Mouse (Mus musculus) heart, postnatal 0 days (tissue): ENCODE results near the gene Pacsin2. TPM values are rescaled to one million over a fixed set of nuclear protein-coding genes. Genes with fewer than 3 reads are reported as not detected.
"Not testable (repeated sequence)": the region's sequence is repeated elsewhere in the genome, so short reads cannot be mapped to it uniquely, and the experiment has no call there.

Source experiments
- ATAC-seq: fragments of 200-750 bp; cut with Nextera tagmentation; 2 replicates; pipeline ENCODE4 v1.8.0; 2017; ENCODE audit warnings: low read depth, moderate number of reproducible peaks, moderate library complexity; ENCODE audit not compliant: insufficient read depth
- DNase-seq: peaks from one replicate; pipeline ENCODE4 v3.0.0-alpha.2; 2016; ENCODE audit warnings: low spot score
- H3K27ac ChIP-seq: fragments of 300-500 bp; sonication (generic); 2 replicates; pipeline ENCODE4 v1.5.1; 2014; ENCODE audit warnings: low read depth, mild to moderate bottlenecking
- H3K27me3 ChIP-seq: fragments of 300-500 bp; sonication (generic); 2 replicates; pipeline ENCODE4 v1.6.1; 2014; ENCODE audit warnings: low read length, mixed read lengths; ENCODE audit not compliant: control insufficient read depth, insufficient read depth
- H3K36me3 ChIP-seq: fragments of 300-500 bp; sonication (generic); replicated peaks from 2 replicates; pipeline ENCODE4 v1.6.1; 2014; ENCODE audit warnings: low read length, mixed read lengths; ENCODE audit not compliant: control insufficient read depth, insufficient read depth
- H3K4me1 ChIP-seq: fragments of 300-500 bp; sonication (generic); 2 replicates; pipeline ENCODE4 v1.6.1; 2014; ENCODE audit warnings: antibody characterized with exemption; ENCODE audit not compliant: control insufficient read depth, insufficient read depth
- H3K4me2 ChIP-seq: fragments of 300-500 bp; sonication (generic); 2 replicates; pipeline ENCODE4 v1.6.1; 2014; ENCODE audit warnings: low read depth, mild to moderate bottlenecking, low read length, moderate library complexity
- H3K4me3 ChIP-seq: fragments of 300-500 bp; sonication (generic); 2 replicates; pipeline ENCODE4 v1.5.1; 2014; ENCODE audit warnings: low read depth, low read length
- H3K9ac ChIP-seq: fragments of 300-500 bp; sonication (generic); replicated peaks from 2 replicates; pipeline ENCODE4 v1.6.1; 2014; ENCODE audit warnings: low read depth, low read length, mixed read lengths
- H3K9me3 ChIP-seq: fragments of 300-500 bp; sonication (generic); replicated peaks from 2 replicates; pipeline ENCODE4 v1.6.1; 2016; ENCODE audit warnings: low read length; ENCODE audit not compliant: control insufficient read depth
- CTCF ChIP-seq: IDR thresholded peaks from 2 replicates; pipeline ENCODE4 v1.5.1; 2016; ENCODE audit warnings: antibody characterized with exemption, control low read depth, low read depth
- EP300 ChIP-seq: IDR thresholded peaks from 2 replicates; pipeline ENCODE4 v1.6.1; 2016; ENCODE audit warnings: antibody characterized with exemption, low read depth
- WGBS: fragments of 180-500 bp; shearing (Covaris S2); extraction: QIAGEN DNeasy Blood & Tissue Kit; methylation state at CpG from one replicate; pipeline ENCODE4 v1.1.7; 2014; 5-methylcytosine and 5-hydroxymethylcytosine counted together
- polyA plus RNA-seq: library from polyadenylated mRNA; unstranded; fragments of >200 nt; fragmentation: Nextera tagmentation; extraction: Ambion mirVana; gene quantifications from 2 replicates; pipeline ENCODE4 v1.2.1, GENCODE M21; 2015
- total RNA-seq: library from RNA; depleted of rRNA; stranded (reverse); fragments of >200 nt; gene quantifications from 2 replicates; pipeline ENCODE4 v1.2.3, GENCODE M21; 2014; ENCODE audit warnings: low replicate concordance

Pacsin2 gene
- total and polyA plus RNA-seq, 2 experiments from 2014 or later, result 63.3 to 78.0 TPM

DNA sequence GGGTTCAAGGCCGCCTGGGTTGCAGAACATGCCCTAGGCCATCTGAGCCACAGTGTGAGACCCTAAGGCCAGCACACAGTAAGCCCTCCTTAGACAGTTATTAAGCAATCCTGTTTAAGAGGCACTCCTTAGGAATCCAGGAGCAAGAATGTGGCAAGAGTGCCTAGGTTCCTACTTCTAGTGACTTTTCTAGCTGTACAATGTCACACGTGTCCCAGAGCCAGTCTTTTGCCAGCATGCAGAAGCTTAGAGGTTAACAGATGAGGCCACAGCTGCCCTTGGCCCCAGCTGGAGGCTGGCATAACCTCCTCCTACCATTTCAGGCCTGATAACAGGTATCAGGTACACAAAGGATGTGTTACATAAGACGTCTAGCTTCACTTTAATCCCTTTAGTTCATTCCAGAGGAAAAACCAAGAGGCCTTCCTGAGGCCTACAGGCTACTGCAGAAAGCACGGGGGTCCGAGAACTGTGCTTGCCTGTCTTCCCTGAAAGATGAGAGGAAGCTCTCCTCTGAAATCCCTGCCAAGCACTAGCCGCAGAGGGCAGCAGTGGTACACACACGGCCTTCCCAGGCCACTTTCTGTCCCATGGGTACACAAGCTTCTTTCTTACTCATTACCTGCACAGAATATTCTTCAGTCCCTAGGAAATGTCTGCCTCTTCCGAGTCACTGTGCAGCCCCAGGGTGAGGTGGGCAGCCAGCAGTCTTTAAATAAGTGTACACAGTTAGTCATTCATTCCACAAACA is 55.5 kb downstream of the Pacsin2 start:
- TF ChIP-seq CTCF (peak; percentile 28; the same call in 1 of the 2 replicates), EP300 (no peak)
- Histone ChIP-seq H3K9ac (no peak overlapping the region), H3K4me3 (no peak overlapping the region), H3K4me2 (no peak overlapping the region), H3K9me3 (no peaks in the 10 kb centered on the region), H3K4me1 (peaks cover 27% of the 10 kb centered on the region), H3K27me3 (no peaks in the 10 kb centered on the region), H3K36me3 (no peaks in the 10 kb centered on the region), H3K27ac (no peak overlapping the region)
- DNase-seq (no peak), ATAC-seq (no peak)
- WGBS, result 59% methylated on average over 8 of the region's 8 CpGs

DNA sequence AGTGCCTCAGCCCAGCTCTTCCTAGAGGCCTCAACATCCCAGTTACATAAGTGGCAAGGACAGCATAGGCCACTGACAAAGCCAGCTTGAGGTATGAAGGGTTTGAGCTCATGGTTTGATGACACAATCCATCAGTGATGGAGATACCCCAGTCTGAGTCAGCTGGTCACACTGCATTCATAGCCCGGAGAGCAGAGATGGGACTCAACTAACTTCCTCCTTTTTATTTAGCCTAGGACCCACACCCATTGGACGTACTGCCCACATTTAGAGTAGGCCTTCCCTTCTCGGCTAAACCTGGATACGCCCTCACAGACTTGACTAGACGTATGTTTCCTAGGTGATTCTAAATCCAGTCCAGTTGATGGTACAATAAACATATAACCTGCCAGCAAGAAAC is 56.2 kb downstream of the Pacsin2 start:
- 77% methylated on average over 5 of the region's 5 CpGs for WGBS
- no peaks in the 10 kb centered on the region for H3K9me3 ChIP-seq
- no peak for DNase-seq
- ATAC-seq, result no peak
- no peak overlapping the region for H3K27ac ChIP-seq
- H3K4me2 ChIP-seq, result no peak overlapping the region
- TF ChIP-seq CTCF (no peak), EP300 (no peak)
- peaks cover 32% of the 10 kb centered on the region for H3K4me1 ChIP-seq
- no peak overlapping the region for H3K9ac ChIP-seq
- no peaks in the 10 kb centered on the region for H3K36me3 ChIP-seq
- no peaks in the 10 kb centered on the region for H3K27me3 ChIP-seq
- H3K4me3 ChIP-seq, result no peak overlapping the region

DNA sequence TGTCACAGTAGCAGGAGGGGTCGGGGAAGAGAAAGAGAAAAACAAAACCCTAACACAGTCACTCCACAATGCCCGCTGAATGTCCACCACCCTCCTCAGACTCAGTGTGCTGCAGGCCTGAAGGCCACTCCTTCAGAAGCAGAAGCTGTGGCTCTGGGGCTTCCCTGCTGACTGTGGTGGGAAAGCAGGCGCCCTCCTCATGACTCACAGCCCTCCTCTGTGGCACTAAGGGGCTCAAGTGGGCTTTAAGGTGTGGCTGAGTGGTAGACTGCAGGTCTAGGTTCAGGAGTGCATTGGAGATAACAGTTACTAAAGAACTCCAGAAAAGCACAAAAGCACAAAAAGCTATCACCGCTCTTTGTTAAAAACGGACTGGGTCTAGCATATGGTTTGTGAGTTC is 56.9 kb downstream of the Pacsin2 start:
- DNase-seq, result no peak
- H3K4me1 ChIP-seq, result peaks cover 32% of the 10 kb centered on the region
- 75% methylated on average over 5 of the region's 5 CpGs for WGBS
- no peaks in the 10 kb centered on the region for H3K27me3 ChIP-seq
- H3K4me3 ChIP-seq, result no peak overlapping the region
- no peaks in the 10 kb centered on the region for H3K9me3 ChIP-seq
- no peak overlapping the region for H3K27ac ChIP-seq
- no peak for TF ChIP-seq EP300
- TF ChIP-seq CTCF, result no peak
- no peak for ATAC-seq
- no peak overlapping the region for H3K9ac ChIP-seq
- no peak overlapping the region for H3K4me2 ChIP-seq
- no peaks in the 10 kb centered on the region for H3K36me3 ChIP-seq

DNA sequence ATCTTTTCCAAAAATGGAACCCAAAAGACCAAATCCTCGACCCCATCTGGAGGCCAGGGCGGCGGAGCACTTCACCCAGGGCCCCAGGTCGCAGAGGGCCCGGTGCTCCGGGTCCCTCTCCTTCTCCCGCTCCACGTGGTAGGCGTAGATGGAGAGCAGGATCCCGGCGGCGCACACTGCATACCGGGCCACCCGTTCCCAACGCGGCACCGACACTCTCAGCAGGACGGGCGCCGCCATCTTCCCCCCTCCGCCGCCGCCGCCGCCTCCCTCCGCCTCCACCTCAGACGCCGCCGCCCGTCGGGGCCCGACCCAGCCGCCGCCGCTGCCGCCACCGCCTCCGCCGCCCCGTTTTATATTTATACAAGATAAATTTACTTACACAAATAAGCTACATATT is 58.5 kb downstream of the Pacsin2 start:
- WGBS, result 89% methylated on average over 20 of the region's 40 CpGs
- H3K4me3 ChIP-seq, H3K9ac ChIP-seq, H3K27me3 ChIP-seq, H3K27ac ChIP-seq, H3K4me2 ChIP-seq, H3K36me3 ChIP-seq, H3K9me3 ChIP-seq, DNase-seq: not testable (repeated sequence)
- peaks cover 38% of the 10 kb centered on the region for H3K4me1 ChIP-seq
- ATAC-seq, result peak; percentile 33; the same call in 1 of the 2 replicates

DNA sequence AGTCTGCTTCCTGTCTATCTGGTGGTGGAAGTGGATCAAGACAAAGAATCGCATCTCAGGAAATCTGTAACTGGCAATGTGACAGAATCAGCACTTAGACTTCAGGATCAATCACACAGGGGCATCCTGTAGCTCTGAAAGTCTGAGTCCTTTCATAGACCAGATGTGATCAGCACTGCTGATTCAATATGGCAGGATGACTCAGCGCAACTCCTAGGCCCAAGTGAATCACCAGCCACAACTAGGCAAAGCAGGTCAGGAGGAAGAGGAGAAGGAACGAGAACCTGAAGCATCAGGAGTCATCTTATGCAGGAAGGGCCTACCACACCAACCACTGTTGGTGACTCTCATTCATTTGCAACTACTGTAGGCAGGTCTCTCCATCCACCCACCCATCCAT is 60.4 kb downstream of the Pacsin2 start:
- WGBS, result 73% methylated on average over 3 of the region's 3 CpGs
- TF ChIP-seq EP300 (no peak), CTCF (no peak)
- H3K36me3 ChIP-seq, result peaks cover 17% of the 10 kb centered on the region

DNA sequence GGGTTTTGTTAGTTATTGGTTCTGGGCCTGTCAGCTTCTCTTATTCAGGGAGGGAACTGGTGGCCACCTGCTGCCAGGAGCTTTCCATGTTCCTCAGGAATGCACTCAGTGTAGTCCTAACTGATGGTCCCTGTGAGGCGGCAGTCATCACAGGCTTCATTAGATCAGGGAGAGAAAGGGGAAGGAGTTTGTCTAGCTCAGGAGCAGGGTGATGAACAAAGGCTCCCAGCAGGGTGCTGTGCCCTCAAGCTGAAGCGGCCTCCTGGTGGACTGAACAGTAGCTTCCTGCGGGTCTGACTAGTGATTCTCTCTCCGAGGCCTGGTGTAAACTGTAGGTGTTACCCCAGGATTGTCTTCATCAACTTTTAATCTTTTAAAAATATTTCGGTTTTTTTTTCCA is 61.4 kb downstream of the Pacsin2 start:
- no peak for ATAC-seq

More for the DNA sequence above, 60.4 kb downstream of the Pacsin2 start:
- Histone ChIP-seq H3K27ac (peak overlapping the region; percentile 25; the same call in 1 of the 2 replicates), H3K27me3 (no peaks in the 10 kb centered on the region), H3K9ac (no peak overlapping the region), H3K9me3 (no peaks in the 10 kb centered on the region), H3K4me3 (no peak overlapping the region), H3K4me1 (peaks cover 26% of the 10 kb centered on the region), H3K4me2 (no peak overlapping the region)
- DNase-seq (no peak), ATAC-seq (no peak)

More for the DNA sequence above, 61.4 kb downstream of the Pacsin2 start:
- H3K4me2 ChIP-seq, result no peak overlapping the region
- no peak overlapping the region for H3K4me3 ChIP-seq
- no peak for DNase-seq
- H3K36me3 ChIP-seq, result peaks cover 17% of the 10 kb centered on the region
- H3K9ac ChIP-seq, result no peak overlapping the region
- no peak overlapping the region for H3K27ac ChIP-seq
- 78% methylated on average over 5 of the region's 5 CpGs for WGBS
- no peaks in the 10 kb centered on the region for H3K27me3 ChIP-seq
- TF ChIP-seq EP300, result no peak
- no peaks in the 10 kb centered on the region for H3K9me3 ChIP-seq
- H3K4me1 ChIP-seq, result peaks cover 20% of the 10 kb centered on the region
